Mouse (Mus musculus): ENCODE results near the gene Glyatl3. TPM values are rescaled to one million over a fixed set of nuclear protein-coding genes. Genes with fewer than 3 reads are reported as not detected.

Glyatl3 gene
- total RNA-seq, 2 experiments from 2014 or later, result not detected

- no peak overlapping the region for H3K27ac ChIP-seq
- H3K4me3 ChIP-seq, result no peak overlapping the region
- intact Hi-C loops (cut with DNase I), result no loop called here
- TF ChIP-seq CTCF (IDR thresholded peaks at IDR 0.05), result no peak
- no peak for DNase-seq
Observed at GRCm38 (mm10) chr17:40882172-40882571, 32.0 kb downstream of the Glyatl3 start.

- H3K4me3 ChIP-seq, result peak within 1 kb of the TSS; percentile 73
- peak; percentile 67 for DNase-seq
- intact Hi-C loops (cut with DNase I), result no loop called here
- TF ChIP-seq CTCF (IDR thresholded peaks at IDR 0.05), result no peak
- H3K27ac ChIP-seq, result peak within 1 kb of the TSS; percentile 82
Observed at GRCm38 (mm10) chr17:40879924-40880691, 34.0 kb downstream of the Glyatl3 start, which contains the start of gene 9130008F23Rik. 9130008F23Rik (minus strand) TSS chr17:40880559.

- intact Hi-C loops (cut with DNase I), result no loop called here
- H3K4me3 ChIP-seq, result peak overlapping the region; percentile 73
- TF ChIP-seq CTCF (IDR thresholded peaks at IDR 0.05), result no peak
- H3K27ac ChIP-seq, result peak overlapping the region; percentile 82
- DNase-seq, result no peak
Observed at GRCm38 (mm10) chr17:40879528-40879923, 34.6 kb downstream of the Glyatl3 start.

- 0 out of 2 replicates have a peak overlapping the region, but pooled peaks have one; percentile 12 for H3K27ac ChIP-seq
- peak overlapping the region; percentile 73 for H3K4me3 ChIP-seq
- no peak for TF ChIP-seq CTCF (IDR thresholded peaks at IDR 0.05)
- DNase-seq, result no peak
- intact Hi-C loops (cut with DNase I), result no loop called here
Observed at GRCm38 (mm10) chr17:40877741-40878140, 36.4 kb downstream of the Glyatl3 start.

GRCm38 (mm10) chr17:40875568-40875967 lies 38.6 kb downstream of the Glyatl3 start:
- Histone ChIP-seq H3K27ac (no peak overlapping the region), H3K4me3 (no peak overlapping the region)
- TF ChIP-seq CTCF (IDR thresholded peaks at IDR 0.05), result no peak
- no peak for DNase-seq
- intact Hi-C loops (cut with DNase I), result no loop called here

GRCm38 (mm10) chr17:40874701-40875100 lies 39.4 kb downstream of the Glyatl3 start:
- no peak for TF ChIP-seq CTCF (IDR thresholded peaks at IDR 0.05)
- Histone ChIP-seq H3K27ac (no peak overlapping the region), H3K4me3 (no peak overlapping the region)
- intact Hi-C loops (cut with DNase I), result no loop called here
- no peak for DNase-seq

- no peak for DNase-seq
- Histone ChIP-seq H3K27ac (no peak overlapping the region), H3K4me3 (no peak overlapping the region)
- intact Hi-C loops (cut with DNase I), result no loop called here
- no peak for TF ChIP-seq CTCF (IDR thresholded peaks at IDR 0.05)
Observed at GRCm38 (mm10) chr17:40873582-40874011, 40.6 kb downstream of the Glyatl3 start.

GRCm38 (mm10) chr17:40872626-40873025 lies 41.5 kb downstream of the Glyatl3 start:
- DNase-seq, result no peak
- Histone ChIP-seq H3K4me3 (no peak overlapping the region), H3K27ac (no peak overlapping the region)
- no peak for TF ChIP-seq CTCF (IDR thresholded peaks at IDR 0.05)
- intact Hi-C loops (cut with DNase I), result no loop called here

GRCm38 (mm10) chr17:40868952-40869747 lies 45.0 kb downstream of the Glyatl3 start:
- DNase-seq, result no peak
- no peak for TF ChIP-seq CTCF (IDR thresholded peaks at IDR 0.05)
- intact Hi-C loops (cut with DNase I), result no loop called here
- Histone ChIP-seq H3K27ac (no peak overlapping the region), H3K4me3 (no peak overlapping the region)

- no peak for TF ChIP-seq CTCF (IDR thresholded peaks at IDR 0.05)
- intact Hi-C loops (cut with DNase I), result no loop called here
- Histone ChIP-seq H3K4me3 (no peak overlapping the region), H3K27ac (no peak overlapping the region)
- no peak for DNase-seq
Observed at GRCm38 (mm10) chr17:40855065-40855464, 59.1 kb downstream of the Glyatl3 start.

Other genes starting within 250 kb of the Glyatl3 start
- gene Esp1, start 187.2 kb downstream of the Glyatl3 start, total RNA-seq (2021), result not detected
- gene Crisp2, start 107.3 kb downstream of the Glyatl3 start, total RNA-seq (2021), result not detected
- gene Rhag, start 103.2 kb downstream of the Glyatl3 start, total RNA-seq (2021), result not detected
- gene 9130008F23Rik, start 33.8 kb downstream of the Glyatl3 start, total RNA-seq (2021), result under 1 TPM; 0.17 to 0.20 TPM
- gene Mut, start 20.3 kb upstream of the Glyatl3 start, total RNA-seq (2021), result 10 to 100 TPM; 76.2 to 97.0 TPM
- 1 to 10 TPM; 3.8 to 4.4 TPM for gene Cenpq, start 20.7 kb upstream of the Glyatl3 start, total RNA-seq (2021)